Mouse (Mus musculus) intestine, embryonic 15.5 days (tissue): ENCODE measurements around the gene Tmprss9. TPM values are rescaled to one million over a fixed set of nuclear protein-coding genes. Genes with fewer than 3 reads are reported as not detected.

Source experiments
- ATAC-seq: fragments of 200-750 bp; cut with Nextera tagmentation; 2 replicates; pipeline ENCODE4 v1.8.0; 2017; ENCODE audit warnings: moderate TSS enrichment, moderate library complexity
- H3K27ac ChIP-seq: fragments of 300-500 bp; sonication (generic); 2 replicates; pipeline ENCODE4 v1.5.1; 2015; ENCODE audit warnings: mild to moderate bottlenecking, inconsistent platforms
- H3K27me3 ChIP-seq: fragments of 300-500 bp; sonication (generic); replicated peaks from 2 replicates; pipeline ENCODE4 v1.6.1; 2015; ENCODE audit warnings: inconsistent platforms
- H3K36me3 ChIP-seq: fragments of 300-500 bp; sonication (generic); 2 replicates; pipeline ENCODE4 v1.6.1; 2015; ENCODE audit warnings: inconsistent platforms
- H3K4me1 ChIP-seq: fragments of 300-500 bp; sonication (generic); replicated peaks from 2 replicates; pipeline ENCODE4 v1.6.1; 2015; ENCODE audit warnings: inconsistent platforms
- H3K4me2 ChIP-seq: fragments of 300-500 bp; sonication (generic); replicated peaks from 2 replicates; pipeline ENCODE4 v1.6.1; 2015; ENCODE audit warnings: mild to moderate bottlenecking, inconsistent platforms
- H3K4me3 ChIP-seq: fragments of 300-500 bp; sonication (generic); replicated peaks from 2 replicates; pipeline ENCODE4 v1.5.1; 2015; ENCODE audit warnings: inconsistent platforms
- H3K9ac ChIP-seq: fragments of 300-500 bp; sonication (generic); 2 replicates; pipeline ENCODE4 v1.6.1; 2015; ENCODE audit warnings: inconsistent platforms
- H3K9me3 ChIP-seq: fragments of 300-500 bp; sonication (generic); 2 replicates; pipeline ENCODE4 v1.6.1; 2016; ENCODE audit warnings: inconsistent platforms
- WGBS: fragments of 180-500 bp; shearing (Covaris S2); methylation state at CpG from one replicate; pipeline ENCODE4 v1.1.7; 2015; 5-methylcytosine and 5-hydroxymethylcytosine counted together
- polyA plus RNA-seq: library from polyadenylated mRNA; unstranded; fragments of >200 nt; fragmentation: Nextera tagmentation; extraction: Ambion mirVana; gene quantifications from 2 replicates; pipeline ENCODE4 v1.2.1, GENCODE M21; 2015

Tmprss9 gene
- polyA plus RNA-seq, 1 experiment from 2014 or later: 0.05 TPM

DNA sequence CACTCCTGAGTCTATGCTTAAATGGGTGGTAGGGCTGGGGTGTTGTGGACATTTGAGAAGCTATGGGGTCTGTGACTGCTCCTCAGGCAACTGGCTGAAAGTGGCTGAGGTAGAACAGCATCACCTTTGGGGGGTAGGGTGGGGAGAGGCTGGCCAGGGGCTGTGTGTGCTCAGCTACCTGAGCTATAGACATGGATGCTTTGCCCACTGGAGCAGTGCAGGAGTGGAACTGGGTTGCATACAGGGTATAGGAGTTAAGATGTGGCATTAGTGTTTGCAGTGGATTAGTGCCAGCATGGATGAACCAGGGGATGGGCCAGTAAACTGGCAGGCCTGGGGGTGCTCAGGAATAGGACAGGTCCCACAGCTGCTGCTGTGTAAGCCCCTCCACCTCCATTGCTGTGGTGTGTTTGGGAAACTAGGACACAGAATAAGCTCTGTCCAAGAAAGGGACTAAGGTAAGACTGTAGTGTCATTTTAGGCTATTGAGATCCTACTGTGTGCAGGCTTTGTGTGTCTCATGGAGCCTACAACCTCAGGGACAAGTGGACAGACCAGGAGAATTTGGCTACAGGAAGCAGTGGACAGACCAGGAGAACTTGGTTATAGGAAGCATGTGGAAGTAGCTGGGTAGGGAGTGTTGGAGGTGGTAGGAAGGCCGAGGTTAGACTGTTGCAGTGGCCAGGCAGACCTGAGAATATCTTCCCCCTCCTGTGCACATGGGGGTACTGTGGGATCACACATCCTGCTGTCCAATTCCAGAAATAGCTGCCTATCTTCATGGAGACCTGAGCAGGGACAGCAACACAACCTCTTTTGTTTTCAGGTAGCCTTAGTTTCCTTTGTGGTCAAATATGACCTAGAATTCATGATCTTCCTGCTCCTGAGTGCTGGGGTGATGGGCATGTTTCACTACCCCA lies 42.0 kb upstream of the Tmprss9 start:
- Histone ChIP-seq H3K27me3 (peaks cover 16% of the 10 kb centered on the region), H3K4me3 (no peak overlapping the region), H3K36me3 (peaks cover 10% of the 10 kb centered on the region), H3K9ac (no peak overlapping the region), H3K27ac (no peak overlapping the region), H3K9me3 (no peaks in the 10 kb centered on the region), H3K4me1 (peaks cover 35% of the 10 kb centered on the region), H3K4me2 (no peak overlapping the region; the same call in 1 of the 2 replicates)
- 53% methylated on average over 1 of the region's 1 CpGs for WGBS
- no peak for ATAC-seq

DNA sequence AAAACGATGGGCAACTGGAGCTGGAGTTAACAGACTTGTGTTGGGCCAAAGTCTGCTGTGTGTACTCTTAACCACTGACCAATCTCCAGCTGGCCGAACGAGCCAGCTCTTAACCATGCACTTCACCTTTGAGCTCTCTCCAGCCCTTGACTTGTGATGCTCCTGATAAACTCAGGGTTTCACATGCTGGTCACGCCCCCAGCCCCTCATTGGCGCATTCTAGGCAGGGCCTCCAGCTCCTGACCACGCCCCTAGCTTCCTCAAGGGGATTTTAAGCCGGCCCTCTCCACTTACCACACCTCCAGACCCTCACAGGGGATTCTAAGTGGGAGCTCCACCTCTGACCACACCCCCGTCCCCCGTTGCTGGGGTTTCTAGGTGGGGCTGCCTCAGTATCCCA lies 40.5 kb upstream of the Tmprss9 start:
- Histone ChIP-seq H3K4me3 (no peak overlapping the region), H3K4me1 (peaks cover 35% of the 10 kb centered on the region)
- 2% methylated on average over 9 of the region's 9 CpGs for WGBS

DNA sequence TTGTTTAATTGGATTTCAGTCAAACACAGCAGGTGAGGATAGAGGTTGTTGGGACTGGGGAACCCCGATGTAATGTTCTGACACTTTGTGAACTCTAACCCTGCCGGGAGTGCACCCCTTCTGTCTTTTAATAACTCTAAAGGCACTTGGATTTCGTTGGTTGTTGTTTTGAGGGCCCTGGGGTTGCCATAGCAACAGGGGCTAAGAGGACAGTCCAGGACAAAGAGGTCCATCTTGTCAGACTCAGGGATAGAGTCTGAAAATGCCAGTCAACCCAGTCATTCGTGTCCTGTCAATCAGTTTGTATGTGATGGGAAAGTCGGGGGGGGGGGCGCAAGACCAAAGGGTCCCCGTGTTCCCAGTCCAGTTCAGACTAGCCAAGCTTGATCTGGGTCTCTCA lies 38.8 kb upstream of the Tmprss9 start:
- 72% methylated on average over 7 of the region's 7 CpGs for WGBS
- no peak overlapping the region for H3K27ac ChIP-seq
- ATAC-seq: no peak
- H3K27me3 ChIP-seq: peaks cover 44% of the 10 kb centered on the region
- no peaks in the 10 kb centered on the region for H3K9me3 ChIP-seq
- H3K36me3 ChIP-seq: peaks cover 10% of the 10 kb centered on the region
- H3K4me1 ChIP-seq: peaks cover 32% of the 10 kb centered on the region
- H3K4me2 ChIP-seq: no peak overlapping the region
- H3K9ac ChIP-seq: no peak overlapping the region
- H3K4me3 ChIP-seq: no peak overlapping the region

More for the DNA sequence above, 40.5 kb upstream of the Tmprss9 start:
- no peaks in the 10 kb centered on the region for H3K9me3 ChIP-seq
- no peak overlapping the region for H3K9ac ChIP-seq
- H3K36me3 ChIP-seq: peaks cover 10% of the 10 kb centered on the region
- no peak for ATAC-seq
- H3K27ac ChIP-seq: peak overlapping the region; percentile 6; the same call in 1 of the 2 replicates
- peak overlapping the region; percentile 17; the same call in 1 of the 2 replicates for H3K4me2 ChIP-seq
- peaks cover 32% of the 10 kb centered on the region for H3K27me3 ChIP-seq

DNA sequence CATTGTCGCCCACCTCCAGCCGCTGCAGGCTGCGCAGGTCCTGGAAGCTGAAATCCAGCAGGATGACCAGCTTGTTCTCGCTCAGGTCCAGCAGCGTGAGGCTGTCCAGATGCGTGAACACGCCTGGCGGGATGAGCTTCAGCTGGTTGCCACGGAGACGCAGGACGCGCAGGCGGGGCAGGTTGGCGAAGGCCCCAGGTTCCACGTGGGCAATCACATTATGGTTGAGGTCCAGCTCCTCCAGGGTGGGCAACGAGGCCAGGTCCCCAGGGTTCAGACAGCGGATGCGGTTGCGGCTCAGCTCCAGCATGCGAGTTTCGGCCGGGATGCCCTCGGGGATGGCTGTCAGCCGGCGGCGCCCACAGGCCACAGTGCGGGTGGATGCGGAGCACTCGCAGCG lies 36.0 kb upstream of the Tmprss9 start:
- Histone ChIP-seq H3K36me3 (no peaks in the 10 kb centered on the region), H3K4me2 (no peak overlapping the region), H3K9me3 (no peaks in the 10 kb centered on the region), H3K27me3 (peaks cover 47% of the 10 kb centered on the region), H3K9ac (no peak overlapping the region), H3K27ac (no peak overlapping the region), H3K4me1 (peaks cover 12% of the 10 kb centered on the region), H3K4me3 (no peak overlapping the region)
- WGBS: 46% methylated on average over 30 of the region's 30 CpGs
- no peak for ATAC-seq

DNA sequence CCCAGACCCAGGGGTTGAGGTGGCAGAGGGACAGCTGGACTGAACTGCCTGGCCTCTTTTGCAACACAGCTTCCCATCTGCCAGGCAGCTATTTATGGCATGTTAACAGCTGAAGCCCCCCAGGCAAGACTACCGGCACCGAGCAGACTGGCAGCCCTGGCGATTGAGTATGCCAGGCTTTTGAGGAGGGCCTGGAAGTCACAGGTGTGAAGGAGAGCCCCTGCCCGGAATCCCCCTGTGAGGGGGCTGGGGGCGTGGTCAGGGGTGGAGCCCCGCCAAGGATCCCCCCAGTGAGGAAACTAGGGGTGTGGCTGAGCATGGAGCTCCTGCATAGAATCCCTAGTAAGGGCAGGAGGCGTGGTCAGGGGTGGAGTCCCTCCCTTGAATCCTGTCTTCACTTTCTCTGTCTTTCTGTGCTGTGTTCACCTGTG lies 34.7 kb upstream of the Tmprss9 start:
- Histone ChIP-seq H3K27ac (no peak overlapping the region), H3K4me2 (no peak overlapping the region), H3K9ac (no peak overlapping the region), H3K9me3 (no peaks in the 10 kb centered on the region), H3K36me3 (no peaks in the 10 kb centered on the region), H3K4me1 (0 out of 2 replicates have a peak, but pooled peaks cover 3% of the 10 kb centered on the region), H3K4me3 (no peak overlapping the region), H3K27me3 (peaks cover 55% of the 10 kb centered on the region)
- ATAC-seq: peak; percentile 16; the same call in 1 of the 2 replicates
- WGBS: 42% methylated on average over 7 of the region's 7 CpGs

DNA sequence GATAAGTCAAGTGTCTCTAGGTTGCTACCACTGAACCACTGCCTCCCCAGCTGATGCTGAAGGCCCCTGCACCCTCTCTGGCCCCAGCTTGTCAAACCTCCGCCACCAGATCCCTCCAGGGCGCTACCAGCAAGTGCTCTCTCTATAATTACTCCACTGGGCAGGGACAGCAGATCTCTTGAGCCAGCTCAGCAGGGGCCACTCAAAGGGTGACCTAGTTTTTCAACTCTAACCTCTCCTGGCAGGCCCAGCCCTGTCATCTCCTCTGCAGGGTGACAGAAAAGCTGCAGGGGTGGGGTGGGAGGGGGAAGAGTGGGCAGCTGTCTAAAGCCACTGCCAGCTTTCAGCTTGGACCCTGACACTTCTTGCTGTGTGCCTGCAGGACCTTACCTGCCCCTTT lies 33.8 kb upstream of the Tmprss9 start:
- Histone ChIP-seq H3K27me3 (peaks cover 64% of the 10 kb centered on the region), H3K27ac (no peak overlapping the region), H3K4me3 (no peak overlapping the region), H3K36me3 (no peaks in the 10 kb centered on the region), H3K4me2 (no peak overlapping the region), H3K9ac (no peak overlapping the region), H3K4me1 (0 out of 2 replicates have a peak, but pooled peaks cover 3% of the 10 kb centered on the region), H3K9me3 (no peaks in the 10 kb centered on the region)
- ATAC-seq: no peak
- WGBS: 14% methylated on average over 2 of the region's 2 CpGs

DNA sequence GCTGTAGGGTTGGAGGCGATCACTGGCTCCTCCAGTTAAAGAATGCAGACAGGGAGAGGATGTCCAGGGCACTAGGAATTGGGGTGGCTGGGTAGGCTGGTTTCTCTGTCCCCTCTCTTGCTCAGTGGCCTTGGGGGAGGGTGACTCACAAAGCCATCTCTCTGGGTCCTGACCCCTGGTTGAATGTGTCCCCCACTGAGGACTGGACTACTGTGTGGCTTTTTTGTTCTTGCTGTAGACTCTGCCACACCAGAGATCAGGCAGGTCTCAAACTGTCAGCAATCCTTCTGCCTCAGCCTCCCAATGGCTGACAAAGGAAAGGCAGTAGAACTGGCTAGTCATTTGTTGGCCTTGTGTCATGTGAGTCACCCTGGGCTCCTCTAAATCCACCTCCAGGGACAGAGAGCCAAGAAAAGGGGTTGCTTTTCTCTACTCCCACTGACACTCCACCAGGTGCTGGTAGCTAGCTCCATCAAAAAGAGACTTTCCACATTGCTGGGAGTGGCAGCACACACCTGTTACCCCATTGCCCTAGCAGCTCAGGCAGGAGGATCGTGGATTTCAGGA lies 33.2 kb upstream of the Tmprss9 start:
- no peaks in the 10 kb centered on the region for H3K9me3 ChIP-seq
- H3K4me1 ChIP-seq: 0 out of 2 replicates have a peak, but pooled peaks cover 3% of the 10 kb centered on the region
- ATAC-seq: no peak
- H3K36me3 ChIP-seq: no peaks in the 10 kb centered on the region
- no peak overlapping the region for H3K4me2 ChIP-seq
- no peak overlapping the region for H3K9ac ChIP-seq
- H3K4me3 ChIP-seq: no peak overlapping the region
- WGBS: 67% methylated on average over 2 of the region's 2 CpGs
- no peak overlapping the region for H3K27ac ChIP-seq
- peaks cover 66% of the 10 kb centered on the region for H3K27me3 ChIP-seq

DNA sequence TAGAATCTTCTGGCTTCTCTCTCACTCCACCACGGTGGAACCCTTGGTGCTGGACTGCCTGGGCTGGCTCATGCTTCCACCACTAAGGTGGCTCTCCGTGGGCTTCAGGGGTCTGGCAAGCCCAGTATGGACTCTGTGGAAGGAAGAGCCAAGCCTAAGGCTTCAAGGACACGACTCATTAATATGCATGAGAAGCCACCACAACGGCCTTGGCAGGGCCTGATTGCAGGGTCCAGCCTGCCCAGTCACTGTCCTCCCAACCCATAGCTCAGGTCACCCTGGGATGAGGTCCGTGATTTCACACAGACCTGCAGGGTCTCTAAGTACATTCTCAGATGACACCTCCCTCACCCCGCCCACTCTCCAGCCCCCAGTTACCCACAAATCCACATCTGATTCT lies 31.8 kb upstream of the Tmprss9 start:
- no peak overlapping the region for H3K4me2 ChIP-seq
- no peak overlapping the region for H3K9ac ChIP-seq
- H3K27ac ChIP-seq: no peak overlapping the region
- WGBS: 56% methylated on average over 6 of the region's 6 CpGs
- no peaks in the 10 kb centered on the region for H3K9me3 ChIP-seq
- no peaks in the 10 kb centered on the region for H3K36me3 ChIP-seq
- H3K4me1 ChIP-seq: peaks cover 13% of the 10 kb centered on the region; the same call in 1 of the 2 replicates
- no peak overlapping the region for H3K4me3 ChIP-seq
- H3K27me3 ChIP-seq: peaks cover 66% of the 10 kb centered on the region
- ATAC-seq: no peak

DNA sequence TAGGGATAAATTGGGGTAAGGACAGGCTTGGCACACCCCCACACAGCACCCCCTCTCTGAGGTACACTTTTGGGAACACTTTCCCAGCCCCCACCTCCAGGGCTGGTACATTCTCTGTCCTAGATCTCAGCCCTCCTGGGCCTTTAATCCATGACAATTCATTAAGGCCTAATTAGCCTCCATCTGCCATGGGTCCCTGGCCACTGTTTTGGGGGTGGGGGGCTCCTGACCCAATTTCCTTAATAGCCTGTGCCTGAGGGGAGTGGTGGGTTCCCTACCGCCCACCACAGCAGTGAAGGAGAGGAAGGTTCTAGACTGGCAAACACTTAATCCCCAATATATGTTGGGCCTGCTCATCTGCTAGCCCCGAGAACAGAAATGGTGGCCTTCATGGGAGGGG lies 30.0 kb upstream of the Tmprss9 start:
- Histone ChIP-seq H3K9me3 (no peaks in the 10 kb centered on the region), H3K9ac (no peak overlapping the region), H3K4me3 (no peak overlapping the region), H3K36me3 (no peaks in the 10 kb centered on the region), H3K4me1 (peaks cover 13% of the 10 kb centered on the region; the same call in 1 of the 2 replicates), H3K27ac (no peak overlapping the region), H3K27me3 (peaks cover 56% of the 10 kb centered on the region), H3K4me2 (no peak overlapping the region)
- 81% methylated on average over 2 of the region's 2 CpGs for WGBS
- ATAC-seq: no peak

DNA sequence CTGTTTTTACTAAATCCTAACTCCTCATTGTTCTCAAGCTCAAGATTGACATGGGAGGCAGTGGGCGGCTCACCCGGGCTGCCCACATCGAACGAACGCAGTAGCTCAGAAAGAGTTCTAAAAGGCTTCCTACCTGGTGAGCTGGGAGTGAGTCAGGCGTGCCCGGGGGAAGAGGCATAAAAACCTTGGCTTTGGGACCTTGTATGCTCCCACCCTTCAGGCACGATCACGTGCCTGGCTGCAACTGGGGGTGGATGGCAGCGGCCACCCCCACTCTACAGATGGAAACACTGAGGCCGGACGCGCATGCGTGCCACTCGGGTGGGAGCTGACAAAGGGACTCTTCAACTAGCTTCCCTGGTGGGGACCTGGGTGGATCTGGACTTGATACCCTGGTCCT lies 29.3 kb upstream of the Tmprss9 start:
- peaks cover 52% of the 10 kb centered on the region for H3K27me3 ChIP-seq
- peaks cover 10% of the 10 kb centered on the region; the same call in 1 of the 2 replicates for H3K4me1 ChIP-seq
- H3K4me3 ChIP-seq: no peak overlapping the region
- WGBS: 81% methylated on average over 15 of the region's 15 CpGs
- no peaks in the 10 kb centered on the region for H3K9me3 ChIP-seq
- H3K36me3 ChIP-seq: no peaks in the 10 kb centered on the region
- H3K4me2 ChIP-seq: no peak overlapping the region
- no peak for ATAC-seq
- H3K9ac ChIP-seq: no peak overlapping the region
- no peak overlapping the region for H3K27ac ChIP-seq

DNA sequence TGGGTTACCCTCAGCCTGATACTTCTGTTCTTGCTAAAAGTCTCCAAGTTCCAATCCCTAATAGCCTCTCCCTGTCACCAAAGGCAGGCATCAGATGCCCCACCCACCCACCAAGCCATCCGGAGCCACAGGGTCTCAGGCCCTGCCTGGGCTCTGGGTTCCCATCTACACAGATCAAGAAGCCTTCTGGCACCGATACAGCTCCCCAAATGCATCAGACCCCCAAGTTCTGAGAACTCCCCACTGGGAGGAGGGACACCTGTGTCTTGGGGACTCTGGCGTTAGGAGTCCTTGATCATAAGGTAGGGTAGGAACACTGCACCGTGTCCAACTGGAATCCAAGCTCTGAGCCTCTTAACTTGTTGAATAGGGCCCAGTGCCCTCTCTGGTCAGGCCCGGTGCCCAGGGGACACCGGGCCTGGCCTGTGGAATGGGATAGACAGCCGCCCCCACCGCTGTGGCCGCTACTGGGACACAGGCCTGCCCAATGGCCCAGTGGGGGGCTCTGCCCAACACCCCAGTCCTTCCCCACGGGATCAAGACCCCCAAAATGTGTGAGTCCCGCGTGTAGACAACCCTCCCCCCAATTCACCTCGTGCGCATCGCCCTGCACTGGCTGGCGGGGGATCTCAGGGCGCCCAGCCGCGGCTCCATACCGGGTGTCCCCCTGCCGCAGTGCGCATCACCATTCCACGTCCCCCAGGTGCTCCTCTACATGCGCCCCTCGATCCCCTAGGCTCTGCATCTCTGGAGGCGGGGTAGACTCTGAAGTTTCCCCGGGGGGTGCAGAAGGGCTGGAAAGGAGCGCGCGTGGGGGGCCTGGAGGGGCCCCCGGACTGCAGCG lies 28.3 kb upstream of the Tmprss9 start:
- 11% methylated on average over 32 of the region's 32 CpGs for WGBS

More for the DNA sequence above, 28.3 kb upstream of the Tmprss9 start:
- Histone ChIP-seq H3K9ac (peak overlapping the region; percentile 45), H3K27ac (no peak overlapping the region), H3K4me2 (peak overlapping the region; percentile 83), H3K4me3 (peak overlapping the region; percentile 41), H3K27me3 (peaks cover 47% of the 10 kb centered on the region), H3K9me3 (no peaks in the 10 kb centered on the region), H3K4me1 (peaks cover 10% of the 10 kb centered on the region; the same call in 1 of the 2 replicates), H3K36me3 (no peaks in the 10 kb centered on the region)
- ATAC-seq: no peak; the same call in 1 of the 2 replicates
